Comparison of ENCODE assay signal across 9 mouse cellular contexts in genomic region chr13:98263458-98263987, GRCm38 (mm10). TPM values are rescaled to one million over a fixed set of nuclear protein-coding genes. Genes with fewer than 3 reads are reported as not detected.
DNase-seq lines count a peak whose midpoint lies in the region; ATAC-seq and TF ChIP-seq lines count a peak whose summit lies in the region.
"Had no signal": no experiment of that assay in that cellular context is flagged by ENCODE, and none has a peak within 500 bp of the region (broad histone marks: within the 10 kb centered on the region; RNA-seq: fewer than 3 reads in every experiment).

No protein-coding gene starts in this region.

- H3K36me3 ChIP-seq in thymus, adult 2 months (ENCODE audit: control insufficient read depth, insufficient read depth, low read length): peaks cover 13% of the 10 kb centered on the region; the same call in 1 of the 2 replicates
- peaks cover 9% of the 10 kb centered on the region; the same call in 1 of the 2 replicates for H3K36me3 ChIP-seq in liver, embryonic 11.5 days (ENCODE audit: control insufficient read depth, insufficient read depth, low read length)
- peaks cover 12% of the 10 kb centered on the region for H3K36me3 ChIP-seq in stomach, postnatal 0 days (ENCODE audit: control insufficient read depth, insufficient read depth, low read length)

- TF ChIP-seq POLR2A in cerebellum, adult 2 months (IDR thresholded peaks at IDR 0.05; ENCODE audit: borderline replicate concordance, insufficient read depth, low read length): no peak
- no peak for TF ChIP-seq POLR2A in thymus, adult 2 months (IDR thresholded peaks at IDR 0.05; ENCODE audit: control insufficient read depth, extremely low read depth, insufficient read depth, low read length, poor library complexity)

- no peak for TF ChIP-seq CTCF in cerebellum, adult 2 months (IDR thresholded peaks at IDR 0.05; ENCODE audit: borderline replicate concordance, insufficient read depth, low read depth, low read length)
- TF ChIP-seq CTCF in thymus, adult 2 months (IDR thresholded peaks at IDR 0.05; ENCODE audit: borderline replicate concordance, control insufficient read depth, extremely low read depth, insufficient read depth, low read length, poor library complexity): no peak
- TF ChIP-seq CTCF in stomach, postnatal 0 days (IDR thresholded peaks at IDR 0.05; ENCODE audit: low read depth): no peak

- peak overlapping the region; percentile 67 for H3K4me3 ChIP-seq in cerebellum, adult 2 months (replicated peaks; ENCODE audit: insufficient read depth, low read depth, low read length)
- peak overlapping the region; percentile 99 for H3K4me3 ChIP-seq in thymus, adult 2 months (ENCODE audit: control insufficient read depth, insufficient read depth, low read length)
- H3K4me3 ChIP-seq in liver, embryonic 11.5 days (ENCODE audit: low read depth, low read length): peak overlapping the region; percentile 72
- H3K4me3 ChIP-seq in stomach, postnatal 0 days (ENCODE audit: low read depth, low read length): peak overlapping the region; percentile 86

- DNase-seq in cerebellum, adult 2 months: no peak
- no peak for DNase-seq in thymus, adult 2 months
- no peak for DNase-seq in thymus, postnatal 14 days
- no peak for DNase-seq in liver, embryonic 11.5 days (ENCODE audit: low spot score)
- DNase-seq in stomach, postnatal 0 days (ENCODE audit: low spot score): no peak
- DNase-seq in adrenal gland, adult 2 months: no peak
- DNase-seq in right cerebral cortex, postnatal 14 days: no peak

- peak overlapping the region; percentile 83 for H3K27ac ChIP-seq in cerebellum, adult 2 months (ENCODE audit: insufficient read depth, low read length)
- H3K27ac ChIP-seq in thymus, adult 2 months (ENCODE audit: control insufficient read depth, insufficient read depth, low read length): no peak overlapping the region
- H3K27ac ChIP-seq in liver, embryonic 11.5 days (ENCODE audit: low read depth, low read length): peak overlapping the region; percentile 83
- peak overlapping the region; percentile 92 for H3K27ac ChIP-seq in stomach, postnatal 0 days (replicated peaks)

- WGBS in cerebellum, adult 2 months: under 1% methylated on average over 16 of the region's 16 CpGs
- WGBS in thymus, adult 2 months: 1% methylated on average over 16 of the region's 16 CpGs
- 1% methylated on average over 16 of the region's 16 CpGs for WGBS in liver, embryonic 11.5 days
- WGBS in stomach, postnatal 0 days: 2% methylated on average over 16 of the region's 16 CpGs

- no peaks in the 10 kb centered on the region for H3K4me1 ChIP-seq in cerebellum, adult 2 months (ENCODE audit: control insufficient read depth, insufficient read depth, low read length)
- H3K4me1 ChIP-seq in thymus, adult 2 months (replicated peaks; ENCODE audit: control insufficient read depth, insufficient read depth, low read length): peaks cover 7% of the 10 kb centered on the region; the same call in 1 of the 2 replicates
- peaks cover 15% of the 10 kb centered on the region for H3K4me1 ChIP-seq in liver, embryonic 11.5 days (replicated peaks; ENCODE audit: control insufficient read depth, insufficient read depth, low read length)
- H3K4me1 ChIP-seq in stomach, postnatal 0 days (replicated peaks; ENCODE audit: control insufficient read depth, insufficient read depth): no peaks in the 10 kb centered on the region; the same call in 1 of the 2 replicates

- TF ChIP-seq EP300 in stomach, postnatal 0 days (optimal IDR thresholded peaks at IDR 0.05): no peak

- H3K4me2 ChIP-seq in liver, embryonic 11.5 days: peak overlapping the region; percentile 93
- peak overlapping the region; percentile 75 for H3K4me2 ChIP-seq in stomach, postnatal 0 days (replicated peaks; ENCODE audit: low read depth)

- peak overlapping the region; percentile 81 for H3K9ac ChIP-seq in liver, embryonic 11.5 days (ENCODE audit: low read depth, low read length)
- peak overlapping the region; percentile 89 for H3K9ac ChIP-seq in stomach, postnatal 0 days (ENCODE audit: low read length)

- no peaks in the 10 kb centered on the region for H3K27me3 ChIP-seq in cerebellum, adult 2 months (ENCODE audit: control insufficient read depth, insufficient read depth, low read length)
- H3K27me3 ChIP-seq in thymus, adult 2 months (ENCODE audit: control insufficient read depth, insufficient read depth, low read length): no peaks in the 10 kb centered on the region
- H3K27me3 ChIP-seq in liver, embryonic 11.5 days (replicated peaks; ENCODE audit: control insufficient read depth, insufficient read depth, low read length): no peaks in the 10 kb centered on the region
- H3K27me3 ChIP-seq in stomach, postnatal 0 days (ENCODE audit: control insufficient read depth, insufficient read depth, low read length): no peaks in the 10 kb centered on the region

- ATAC-seq in cerebellum, adult (ENCODE audit: insufficient number of reproducible peaks, low FRiP score, low TSS enrichment): no peak; the same call in 1 of the 2 replicates
- peak; percentile 33 for ATAC-seq in liver, embryonic 11.5 days (replicated peaks; ENCODE audit: low FRiP score)
- no peak for ATAC-seq in stomach, postnatal 0 days (ENCODE audit: low FRiP score, low TSS enrichment)

- no peaks in the 10 kb centered on the region for H3K9me3 ChIP-seq in liver, embryonic 11.5 days (ENCODE audit: control insufficient read depth, low read length)
- H3K9me3 ChIP-seq in stomach, postnatal 0 days (ENCODE audit: control insufficient read depth, low read length): no peaks in the 10 kb centered on the region

RNA-seq across cellular contexts. Expression of gene Ankra2, which starts 0.6 kb away (rescaled TPM):
- polyA plus RNA-seq in cerebellum, adult 2 months (2012; rRNA removed): 42.9 and 46.8 TPM in 2 replicates
- 15.3 and 18.9 TPM in 2 replicates for polyA plus RNA-seq in thymus, adult 2 months (2012; rRNA removed)
- polyA plus RNA-seq in liver, embryonic 11.5 days (2014; fragmentation: Nextera tagmentation; extraction: Ambion mirVana): 19.4 and 20.2 TPM in 2 replicates
- 20.5 and 20.6 TPM in 2 replicates for polyA plus RNA-seq in stomach, postnatal 0 days (2015; fragmentation: Nextera tagmentation; extraction: Ambion mirVana)
- total RNA-seq in adrenal gland, adult 2 months (2021): 10 to 100 TPM; 22.0 to 24.7 TPM
- polyA plus RNA-seq in adrenal gland, adult 2 months (2012; rRNA removed): 12.2 and 15.4 TPM in 2 replicates

RNA-seq across cellular contexts. Expression of gene Utp15, which starts 0.7 kb away (rescaled TPM):
- 19.2 and 19.8 TPM in 2 replicates for polyA plus RNA-seq in cerebellum, adult 2 months (2012; rRNA removed)
- 11.3 and 12.9 TPM in 2 replicates for polyA plus RNA-seq in thymus, adult 2 months (2012; rRNA removed)
- polyA plus RNA-seq in liver, embryonic 11.5 days (2014; fragmentation: Nextera tagmentation; extraction: Ambion mirVana): 46.1 and 49.9 TPM in 2 replicates
- 9.5 and 9.6 TPM in 2 replicates for polyA plus RNA-seq in stomach, postnatal 0 days (2015; fragmentation: Nextera tagmentation; extraction: Ambion mirVana)
- total RNA-seq in adrenal gland, adult 2 months (2021): 10 to 100 TPM; 16.1 to 18.7 TPM
- polyA plus RNA-seq in adrenal gland, adult 2 months (2012; rRNA removed): 2.1 and 2.5 TPM in 2 replicates

RNA-seq across cellular contexts. Expression of gene Gm21976, which starts 16.2 kb away (rescaled TPM):
- not detected in 2 replicates for polyA plus RNA-seq in cerebellum, adult 2 months (2012; rRNA removed)
- polyA plus RNA-seq in thymus, adult 2 months (2012; rRNA removed): 0.34 TPM in 1 of 2 replicates, not detected in the other
- not detected in 2 replicates for polyA plus RNA-seq in liver, embryonic 11.5 days (2014; fragmentation: Nextera tagmentation; extraction: Ambion mirVana)
- polyA plus RNA-seq in stomach, postnatal 0 days (2015; fragmentation: Nextera tagmentation; extraction: Ambion mirVana): not detected in 2 replicates
- not detected for total RNA-seq in adrenal gland, adult 2 months (2021)
- not detected in 2 replicates for polyA plus RNA-seq in adrenal gland, adult 2 months (2012; rRNA removed)
- total RNA-seq: hematopoietic stem cell, adult 5-6 weeks had no signal

RNA-seq across cellular contexts. Expression of gene Btf3, which starts 53.3 kb away (rescaled TPM):
- polyA plus RNA-seq in cerebellum, adult 2 months (2012; rRNA removed): 426 and 441 TPM in 2 replicates
- polyA plus RNA-seq in thymus, adult 2 months (2012; rRNA removed): 200 and 204 TPM in 2 replicates
- 879 and 893 TPM in 2 replicates for polyA plus RNA-seq in liver, embryonic 11.5 days (2014; fragmentation: Nextera tagmentation; extraction: Ambion mirVana)
- polyA plus RNA-seq in stomach, postnatal 0 days (2015; fragmentation: Nextera tagmentation; extraction: Ambion mirVana): 559 TPM in 2 replicates
- total RNA-seq in adrenal gland, adult 2 months (2021): 100 to 1,000 TPM; 331 to 381 TPM
- 20.2 and 21.6 TPM in 2 replicates for polyA plus RNA-seq in adrenal gland, adult 2 months (2012; rRNA removed)

RNA-seq across cellular contexts. Expression of gene Arhgef28, which starts 57.3 kb away (rescaled TPM):
- polyA plus RNA-seq in cerebellum, adult 2 months (2012; rRNA removed): 6.5 and 8.7 TPM in 2 replicates
- 1.7 and 2.0 TPM in 2 replicates for polyA plus RNA-seq in thymus, adult 2 months (2012; rRNA removed)
- 2.7 and 2.9 TPM in 2 replicates for polyA plus RNA-seq in liver, embryonic 11.5 days (2014; fragmentation: Nextera tagmentation; extraction: Ambion mirVana)
- polyA plus RNA-seq in stomach, postnatal 0 days (2015; fragmentation: Nextera tagmentation; extraction: Ambion mirVana): 23.1 and 23.8 TPM in 2 replicates
- total RNA-seq in adrenal gland, adult 2 months (2021): 10 to 100 TPM; 14.2 to 23.9 TPM
- 4.0 and 5.3 TPM in 2 replicates for polyA plus RNA-seq in adrenal gland, adult 2 months (2012; rRNA removed)
